Mouse (Mus musculus) ovary, adult 18-20 months (tissue): ENCODE results near the gene Cdk15.

Experiments used
- DNase-seq: peaks from one replicate; pipeline ENCODE4 v3.0.0; 2022; ENCODE audit warnings: low spot score, mixed read lengths

Gene Cdk15

GRCm38 (mm10) chr1:59256751-59257231 is at the start of gene Cdk15:
Cdk15 (plus strand) TSS chr1:59256906.
- peak; percentile 44 for DNase-seq

DNA sequence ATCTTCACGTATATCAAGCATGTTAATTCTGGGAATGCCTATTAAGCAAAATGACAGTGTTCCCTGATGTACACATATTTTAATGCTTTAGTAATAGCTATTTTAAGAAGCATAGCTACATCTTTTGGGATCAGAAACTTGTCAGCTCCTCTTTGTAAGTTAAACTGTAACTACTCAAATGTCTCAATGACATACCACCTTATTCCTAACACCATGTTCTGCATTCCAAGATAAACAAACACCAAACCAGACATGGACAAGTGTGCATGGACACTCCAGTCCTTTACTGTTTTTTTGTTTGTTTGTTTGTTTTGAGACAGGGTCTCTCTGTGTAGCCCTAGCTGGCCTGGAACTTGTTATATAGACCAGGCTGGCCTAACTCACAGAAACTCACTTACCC is 48.4 kb upstream of the Cdk15 start:
- DNase-seq: no peak

DNA sequence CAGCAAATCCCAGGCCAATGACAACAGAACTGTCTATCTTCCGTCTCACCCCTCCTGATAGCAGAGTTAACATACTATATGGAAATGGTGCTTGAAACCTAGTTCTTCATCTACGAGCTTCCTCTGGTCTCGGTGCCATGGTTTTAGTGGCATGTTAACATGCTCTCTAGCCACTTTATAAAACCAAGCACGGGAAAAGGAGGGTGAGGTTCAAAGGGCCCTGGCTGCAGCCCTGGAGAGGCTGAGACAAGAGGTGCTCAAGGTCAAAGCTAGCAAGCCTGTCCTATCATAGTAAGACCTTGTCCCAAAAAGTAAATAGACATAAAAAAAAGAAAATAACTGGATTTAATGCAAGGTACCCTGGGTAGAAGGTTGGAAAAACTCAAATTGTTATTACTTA is 45.1 kb upstream of the Cdk15 start:
- DNase-seq: no peak

- no peak for DNase-seq
These were observed 44.5 kb upstream of the Cdk15 start for GRCm38 (mm10) chr1:59212076-59212779.

GRCm38 (mm10) chr1:59212951-59213350 is 43.8 kb upstream of the Cdk15 start:
- no peak for DNase-seq

GRCm38 (mm10) chr1:59215446-59215845 is 41.3 kb upstream of the Cdk15 start:
- no peak for DNase-seq

GRCm38 (mm10) chr1:59220371-59220770 is 36.3 kb upstream of the Cdk15 start:
- DNase-seq: no peak

DNA sequence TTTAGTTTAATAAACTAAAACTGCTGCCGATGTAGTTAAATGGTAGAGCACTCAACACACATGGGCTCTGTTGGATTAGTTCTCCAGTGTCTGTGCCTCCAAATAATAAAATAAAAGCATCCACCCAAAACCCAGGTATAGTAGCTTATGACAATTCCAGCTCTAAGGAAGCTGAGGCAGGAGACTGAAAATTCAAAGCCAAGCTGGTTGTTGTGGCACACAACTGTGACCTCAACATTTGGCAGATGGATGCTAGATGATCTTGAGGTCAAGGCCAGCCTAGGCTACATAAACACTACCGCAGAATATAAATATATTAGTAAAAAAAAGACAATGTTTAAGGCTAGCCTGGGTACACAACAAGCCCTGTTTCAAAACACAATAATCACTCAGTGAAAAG is 35.1 kb upstream of the Cdk15 start:
- DNase-seq: no peak

GRCm38 (mm10) chr1:59222101-59222825 is 34.4 kb upstream of the Cdk15 start:
- DNase-seq: no peak

DNA sequence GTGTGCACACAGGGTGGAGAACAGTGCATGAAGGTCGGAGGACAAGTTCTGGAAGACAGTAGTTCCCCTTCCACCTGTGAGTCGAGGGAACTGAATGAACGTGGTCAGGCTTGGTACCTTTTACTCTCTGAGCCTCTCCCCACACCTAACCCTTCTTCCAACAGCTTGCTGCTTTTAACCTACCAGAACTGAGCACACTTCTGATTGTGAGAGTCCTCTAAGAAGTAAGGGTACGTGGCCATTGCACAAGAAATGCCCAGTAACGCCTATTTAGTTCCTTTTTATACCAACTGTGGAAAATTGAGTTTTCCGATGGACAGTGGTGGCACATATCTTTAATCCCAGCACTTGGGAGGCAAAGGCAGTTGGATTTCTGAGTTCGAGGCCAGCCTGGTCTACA is 28.2 kb upstream of the Cdk15 start:
- DNase-seq: no peak

DNA sequence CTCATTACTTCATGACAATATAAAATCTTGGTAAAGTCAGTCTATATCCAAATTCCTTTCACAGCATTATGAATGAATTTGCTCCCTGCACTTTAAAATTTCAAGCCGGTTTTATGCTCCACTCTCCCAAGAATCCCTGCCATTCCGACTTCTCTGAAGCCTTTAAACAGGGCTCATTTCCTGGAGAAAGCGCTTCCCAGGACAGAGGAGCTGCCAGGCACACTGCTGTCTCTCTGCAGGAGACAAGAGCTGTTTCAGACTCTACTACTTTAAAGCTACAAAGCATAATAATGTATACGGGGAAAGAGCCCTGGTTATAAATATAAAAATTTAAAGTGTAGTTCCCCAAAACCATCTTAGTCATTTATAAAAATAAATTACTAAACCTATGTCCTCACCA is 27.5 kb upstream of the Cdk15 start:
- DNase-seq: no peak

DNA sequence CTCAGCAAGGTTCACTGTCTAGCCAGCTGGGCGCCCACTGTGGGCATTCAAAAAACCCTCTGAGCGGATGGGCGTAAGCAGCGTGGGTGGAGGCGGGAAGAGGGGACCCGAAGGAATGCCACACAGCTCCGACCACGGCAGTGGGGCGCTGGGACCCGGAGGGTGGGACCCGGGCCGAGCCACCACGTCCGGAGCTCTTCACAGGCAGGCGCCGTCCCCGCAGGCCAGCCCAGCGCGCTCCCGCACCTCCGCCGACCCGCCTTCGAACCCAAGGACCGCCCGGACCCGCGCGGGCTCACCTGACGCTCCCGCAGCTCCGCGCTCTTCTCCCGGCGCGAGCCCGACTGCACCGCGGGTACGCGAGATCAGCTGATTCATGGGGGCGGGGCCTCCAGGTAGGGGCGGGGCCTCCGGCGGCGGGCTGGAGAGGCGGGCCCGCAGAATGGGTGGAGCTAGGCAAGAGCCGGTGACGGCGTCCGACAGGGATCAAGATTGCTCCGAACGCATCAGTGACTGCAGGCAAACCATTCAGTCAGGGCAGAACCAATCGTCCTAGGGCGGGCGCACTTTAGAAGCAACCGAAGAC is 19.8 kb upstream of the Cdk15 start, which contains the start of gene Als2:
TSS of gene Als2 (minus strand) at position 376 of the 586 bp plus-strand sequence.
- peak; percentile 95 for DNase-seq

GRCm38 (mm10) chr1:59237614-59238211 is 19.0 kb upstream of the Cdk15 start:
- DNase-seq: peak; percentile 47

DNA sequence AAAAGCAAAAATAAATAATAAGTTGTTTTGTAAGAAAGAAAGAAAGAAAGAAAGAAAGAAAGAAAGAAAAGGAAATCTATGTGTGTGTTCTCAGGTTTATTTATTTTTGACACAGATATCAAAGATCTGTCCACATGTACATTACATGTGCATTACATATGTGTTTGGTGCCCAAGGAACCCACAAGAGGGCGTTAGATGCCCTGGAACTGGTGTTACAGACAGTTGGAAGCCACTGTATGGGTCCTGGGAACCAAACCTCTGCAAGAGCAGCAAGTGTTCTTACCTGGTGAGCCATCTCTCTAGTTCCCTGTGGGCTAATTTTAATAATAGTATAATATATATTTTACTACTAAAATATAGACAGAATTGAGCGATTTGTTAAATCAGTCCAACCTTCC is 12.9 kb upstream of the Cdk15 start:
- DNase-seq: no peak

GRCm38 (mm10) chr1:59247602-59248001 is 9.1 kb upstream of the Cdk15 start:
- peak; percentile 29 for DNase-seq

GRCm38 (mm10) chr1:59252762-59253161 is 3.9 kb upstream of the Cdk15 start:
- DNase-seq: no peak

DNA sequence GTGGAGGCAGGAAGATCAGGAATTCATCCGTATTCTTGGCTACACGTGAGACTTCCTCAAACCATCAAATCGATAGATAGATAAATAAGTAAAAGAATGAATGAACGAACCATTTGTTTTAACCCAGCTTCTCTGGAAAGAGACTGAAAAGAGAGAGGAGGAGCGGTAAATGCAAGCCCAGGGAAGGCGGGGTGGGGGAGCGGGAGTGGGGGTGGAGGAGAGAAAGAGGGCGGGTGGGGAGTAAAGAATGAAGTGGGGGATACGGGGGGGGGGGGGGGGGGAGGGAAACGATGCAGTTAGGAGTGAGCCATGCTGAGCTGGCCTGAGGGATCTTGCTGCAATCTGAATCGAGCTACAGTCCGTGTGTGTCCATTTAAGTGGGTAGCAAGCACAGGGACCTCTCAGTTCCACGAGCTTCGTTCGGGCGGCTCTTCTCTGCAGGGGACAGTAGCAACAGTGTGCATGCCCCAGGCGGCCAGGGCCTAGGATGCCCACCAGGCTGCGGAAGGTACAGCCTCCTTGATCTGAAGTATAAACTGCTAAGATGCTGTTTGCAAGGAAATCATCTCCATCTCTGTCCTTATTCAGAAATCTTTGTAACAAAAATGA is 3.3 kb upstream of the Cdk15 start:
- DNase-seq: no peak

DNA sequence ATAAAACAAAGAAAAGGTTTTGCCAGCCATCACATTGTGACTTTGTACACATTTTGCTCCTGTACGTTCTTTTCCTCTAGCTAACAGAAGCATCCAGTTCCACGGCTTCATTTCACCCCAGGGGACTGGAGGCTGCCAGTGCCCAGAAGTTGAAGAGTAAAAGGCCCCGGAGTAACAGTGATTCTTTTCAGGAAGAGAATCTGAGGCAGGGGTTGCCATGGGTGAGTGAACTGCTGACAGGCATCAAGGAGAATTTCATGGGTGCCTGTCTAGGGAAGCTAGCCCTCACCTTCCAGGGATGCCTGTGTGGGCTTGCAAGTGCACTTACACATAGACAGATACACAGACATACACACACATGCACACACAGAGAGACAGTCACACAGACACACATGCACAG is 1.0 kb downstream of the Cdk15 start:
- DNase-seq: no peak

DNA sequence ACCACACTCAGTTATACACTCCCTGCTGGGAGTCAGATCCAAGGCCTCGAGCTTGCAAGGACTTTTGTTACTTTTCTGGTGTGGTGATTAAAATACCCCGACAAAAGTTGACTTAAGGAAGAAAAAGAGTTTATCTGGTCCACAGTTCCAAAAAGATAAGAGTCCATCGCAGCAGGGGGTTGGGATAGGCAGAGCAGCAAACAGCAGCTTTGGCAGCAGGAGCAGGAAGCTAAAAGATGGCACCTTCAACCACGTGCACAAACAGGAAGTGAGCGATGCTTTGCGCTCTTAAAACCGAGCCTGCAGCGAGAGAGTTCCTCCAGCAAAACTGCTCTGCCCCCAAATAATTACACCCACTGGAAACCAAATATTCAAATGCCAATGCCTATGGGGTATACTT is 12.2 kb downstream of the Cdk15 start:
- no peak for DNase-seq

DNA sequence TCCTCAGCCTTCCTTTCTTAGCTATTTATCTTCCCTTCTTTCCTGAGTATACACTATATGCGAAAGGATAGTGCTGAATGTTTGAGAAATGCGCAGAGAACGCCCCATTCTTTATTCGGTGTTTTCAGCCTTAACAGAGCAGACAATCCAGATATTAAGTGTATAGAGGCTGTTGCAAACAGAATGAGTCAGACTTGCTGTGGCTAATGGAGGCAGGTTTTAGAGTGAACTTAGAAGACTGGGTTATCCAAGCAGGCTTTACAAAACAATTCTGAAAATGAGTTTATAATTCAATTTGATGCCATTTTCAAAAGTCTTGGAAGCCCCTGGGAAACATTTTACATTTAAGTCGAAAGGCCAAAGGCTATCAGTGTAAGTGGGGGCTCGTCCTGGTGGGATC is 12.8 kb downstream of the Cdk15 start:
- DNase-seq: no peak

GRCm38 (mm10) chr1:59269951-59270689 is 13.4 kb downstream of the Cdk15 start:
- DNase-seq: peak; percentile 46

DNA sequence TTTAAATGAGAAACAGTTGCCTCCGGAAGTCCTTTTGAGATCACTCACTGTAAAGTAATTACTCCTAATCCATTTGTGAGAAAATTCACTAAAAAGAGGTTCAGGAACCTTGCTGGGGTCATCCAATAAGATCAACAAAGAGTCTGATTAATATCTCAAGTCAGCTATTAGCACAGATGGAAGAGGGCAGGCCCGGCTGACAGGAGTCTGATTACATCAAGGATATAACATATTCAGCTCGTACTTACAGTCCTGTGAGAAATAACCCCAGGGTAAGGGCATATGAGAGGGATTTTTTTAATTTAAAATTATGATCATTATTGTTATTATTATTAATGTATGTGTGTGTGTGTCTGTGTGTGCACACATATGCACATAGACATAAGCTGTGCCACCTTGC is 15.5 kb downstream of the Cdk15 start:
- no peak for DNase-seq
